Mouse (Mus musculus): ENCODE results near the gene Rnf32. TPM values are rescaled to one million over a fixed set of nuclear protein-coding genes. Genes with fewer than 3 reads are reported as not detected.

Rnf32 gene
- 1.4 and 2.9 TPM in 2 replicates for polyA plus RNA-seq (2012; rRNA removed)

DNA sequence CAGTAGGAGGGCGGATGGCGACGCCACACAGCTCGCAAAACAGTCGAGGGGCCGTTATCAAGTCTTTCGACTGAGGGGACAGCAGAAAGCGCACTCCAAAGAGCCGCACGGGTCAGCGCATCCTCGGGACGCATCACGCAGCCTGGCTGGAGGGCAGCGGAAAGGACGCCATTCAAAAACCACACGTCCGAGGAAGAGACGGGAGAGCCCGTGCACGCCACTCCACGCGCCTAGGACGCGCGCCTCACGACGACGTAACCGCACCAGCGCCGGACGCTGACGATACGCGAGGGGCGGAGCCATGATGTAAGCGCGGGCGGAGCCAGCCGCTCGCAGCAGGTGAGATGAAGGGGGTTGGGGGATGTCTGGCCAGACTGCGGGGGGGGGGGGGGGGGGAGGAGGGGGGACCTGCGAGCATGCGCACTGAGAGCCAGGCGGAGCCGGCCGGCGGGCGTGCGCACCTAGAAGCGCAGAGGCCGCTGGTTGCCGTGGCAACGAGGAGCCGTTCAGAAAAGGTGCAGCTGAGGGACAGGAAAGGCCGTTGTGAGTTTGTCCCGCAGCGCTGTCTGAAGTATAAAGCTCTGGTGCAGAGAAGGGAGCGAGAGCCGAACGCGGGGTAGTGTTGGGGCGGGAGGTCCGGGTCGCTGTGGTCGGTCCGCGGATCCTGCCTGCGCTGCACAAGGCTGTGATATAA, at the start of gene Rnf32:
Gene Rnf32 (plus strand): TSS at position 423 of the 694 bp plus-strand sequence.
- WGBS: under 1% methylated on average over 69 of the region's 70 CpGs
- H3K4me3 ChIP-seq (replicated peaks; ENCODE audit: extremely low read depth, low read depth, low read length): peak within 1 kb of the TSS; percentile 62
- H3K4me1 ChIP-seq (ENCODE audit: control insufficient read depth, insufficient read depth, low read length): no peaks in the 10 kb centered on the region
- TF ChIP-seq CTCF (IDR thresholded peaks at IDR 0.05; ENCODE audit: insufficient read depth, low read length): no peak
- peak; percentile 79; the same call in 1 of the 2 replicates for TF ChIP-seq POLR2A (IDR thresholded peaks at IDR 0.05; ENCODE audit: borderline replicate concordance, extremely low read depth, low read depth, low read length)
- DNase-seq: peak; percentile 77

- no peak overlapping the region for H3K4me3 ChIP-seq (replicated peaks; ENCODE audit: extremely low read depth, low read depth, low read length)
- no peak for DNase-seq
- TF ChIP-seq CTCF (IDR thresholded peaks at IDR 0.05; ENCODE audit: insufficient read depth, low read length): no peak
- TF ChIP-seq POLR2A (IDR thresholded peaks at IDR 0.05; ENCODE audit: borderline replicate concordance, extremely low read depth, low read depth, low read length): no peak
- 34% methylated on average over 4 of the region's 4 CpGs for WGBS
- H3K4me1 ChIP-seq (ENCODE audit: control insufficient read depth, insufficient read depth, low read length): no peaks in the 10 kb centered on the region
Observed at GRCm38 (mm10) chr5:29150146-29150545, 45.6 kb upstream of the Rnf32 start.

- no peak for DNase-seq
- 22% methylated on average over 1 of the region's 1 CpGs for WGBS
- no peak overlapping the region for H3K4me3 ChIP-seq (replicated peaks; ENCODE audit: extremely low read depth, low read depth, low read length)
- no peaks in the 10 kb centered on the region for H3K4me1 ChIP-seq (ENCODE audit: control insufficient read depth, insufficient read depth, low read length)
- no peak for TF ChIP-seq POLR2A (IDR thresholded peaks at IDR 0.05; ENCODE audit: borderline replicate concordance, extremely low read depth, low read depth, low read length)
- no peak for TF ChIP-seq CTCF (IDR thresholded peaks at IDR 0.05; ENCODE audit: insufficient read depth, low read length)
Observed at GRCm38 (mm10) chr5:29159849-29160248, 35.9 kb upstream of the Rnf32 start.

DNA sequence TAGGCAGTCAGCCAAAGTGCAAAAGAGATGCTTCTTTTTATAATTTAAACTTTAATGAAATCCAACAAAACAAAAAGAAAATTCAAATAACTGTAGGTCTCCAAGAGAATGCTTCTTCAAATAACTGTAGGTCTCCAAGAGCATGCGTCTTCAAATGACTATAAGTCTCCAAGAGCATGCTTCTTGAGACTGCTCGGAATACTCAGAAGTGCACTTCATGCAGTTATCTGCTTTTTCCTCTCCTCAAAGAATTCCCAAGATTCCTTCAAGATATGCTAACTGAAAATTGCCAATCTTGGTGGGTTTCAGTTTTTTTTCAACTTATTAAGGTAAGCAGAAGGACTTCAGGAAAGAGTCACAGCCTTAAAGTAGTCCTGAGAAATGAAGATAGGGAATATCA, 28.8 kb upstream of the Rnf32 start:
- no peak overlapping the region for H3K4me3 ChIP-seq (replicated peaks; ENCODE audit: extremely low read depth, low read depth, low read length)
- 65% methylated on average over 2 of the region's 2 CpGs for WGBS
- no peak for DNase-seq
- no peak for TF ChIP-seq CTCF (IDR thresholded peaks at IDR 0.05; ENCODE audit: insufficient read depth, low read length)
- TF ChIP-seq POLR2A (IDR thresholded peaks at IDR 0.05; ENCODE audit: borderline replicate concordance, extremely low read depth, low read depth, low read length): no peak
- H3K4me1 ChIP-seq (ENCODE audit: control insufficient read depth, insufficient read depth, low read length): no peaks in the 10 kb centered on the region

- Histone ChIP-seq H3K4me3 (replicated peaks; ENCODE audit: extremely low read depth, low read depth, low read length) (no peak overlapping the region), H3K4me1 (ENCODE audit: control insufficient read depth, insufficient read depth, low read length) (no peaks in the 10 kb centered on the region)
- no peak for TF ChIP-seq POLR2A (IDR thresholded peaks at IDR 0.05; ENCODE audit: borderline replicate concordance, extremely low read depth, low read depth, low read length)
- TF ChIP-seq CTCF (IDR thresholded peaks at IDR 0.05; ENCODE audit: insufficient read depth, low read length): no peak
- WGBS: 81% methylated on average over 6 of the region's 6 CpGs
- DNase-seq: no peak
Observed at GRCm38 (mm10) chr5:29170193-29170592, 25.6 kb upstream of the Rnf32 start.

DNA sequence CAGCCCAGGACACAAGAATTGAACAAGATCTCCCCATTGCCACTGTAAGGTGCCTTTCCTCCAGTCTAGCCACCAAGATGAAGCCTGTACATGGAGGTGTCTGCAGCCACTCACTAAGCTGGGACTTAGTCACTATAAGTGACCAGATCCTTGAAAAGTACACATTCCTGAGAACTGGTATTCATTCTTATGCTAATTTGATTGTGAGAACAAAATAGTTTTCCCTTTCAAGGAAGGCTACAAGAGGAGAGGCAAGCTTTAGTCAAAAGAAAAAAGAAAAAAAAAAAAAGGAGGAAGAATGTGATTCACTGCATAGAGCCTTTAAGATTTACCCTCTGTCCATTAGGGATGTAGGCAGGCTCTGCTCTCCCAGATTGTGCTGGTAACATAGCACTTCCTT, 24.6 kb upstream of the Rnf32 start:
- no peak overlapping the region for H3K4me3 ChIP-seq (replicated peaks; ENCODE audit: extremely low read depth, low read depth, low read length)
- no peak for TF ChIP-seq CTCF (IDR thresholded peaks at IDR 0.05; ENCODE audit: insufficient read depth, low read length)
- no peak for TF ChIP-seq POLR2A (IDR thresholded peaks at IDR 0.05; ENCODE audit: borderline replicate concordance, extremely low read depth, low read depth, low read length)
- no peak for DNase-seq
- H3K4me1 ChIP-seq (ENCODE audit: control insufficient read depth, insufficient read depth, low read length): no peaks in the 10 kb centered on the region

DNA sequence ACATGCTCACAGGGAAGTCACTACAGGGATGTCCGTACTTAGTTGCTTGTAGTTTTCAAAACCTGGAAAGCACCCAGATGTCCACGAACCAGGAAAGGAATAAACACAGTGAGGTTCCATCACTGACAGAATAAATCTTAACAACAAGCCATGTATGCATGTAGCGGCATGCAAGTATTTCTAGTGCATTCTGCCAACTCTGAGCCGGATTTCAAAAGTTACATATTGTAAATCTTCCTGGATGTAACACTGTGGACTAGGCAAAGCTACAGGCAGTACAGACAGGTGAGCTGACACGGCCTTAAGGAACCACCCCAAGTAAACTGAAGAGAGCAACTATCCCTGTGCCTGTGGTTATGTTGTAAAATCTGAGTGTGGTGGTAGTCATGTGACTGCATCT, 9.0 kb upstream of the Rnf32 start:
- Histone ChIP-seq H3K4me1 (ENCODE audit: control insufficient read depth, insufficient read depth, low read length) (no peaks in the 10 kb centered on the region), H3K4me3 (replicated peaks; ENCODE audit: extremely low read depth, low read depth, low read length) (no peak overlapping the region)
- 55% methylated on average over 5 of the region's 5 CpGs for WGBS
- no peak for DNase-seq
- TF ChIP-seq CTCF (IDR thresholded peaks at IDR 0.05; ENCODE audit: insufficient read depth, low read length): no peak
- TF ChIP-seq POLR2A (IDR thresholded peaks at IDR 0.05; ENCODE audit: borderline replicate concordance, extremely low read depth, low read depth, low read length): no peak

GRCm38 (mm10) chr5:29195231-29195569, 592 bp upstream of the Rnf32 start:
- DNase-seq: no peak
- TF ChIP-seq CTCF (IDR thresholded peaks at IDR 0.05; ENCODE audit: insufficient read depth, low read length) (no peak), POLR2A (IDR thresholded peaks at IDR 0.05; ENCODE audit: borderline replicate concordance, extremely low read depth, low read depth, low read length) (no peak)
- no peaks in the 10 kb centered on the region for H3K4me1 ChIP-seq (ENCODE audit: control insufficient read depth, insufficient read depth, low read length)
- H3K4me3 ChIP-seq (replicated peaks; ENCODE audit: extremely low read depth, low read depth, low read length): peak overlapping the region; percentile 62
- WGBS: 11% methylated on average over 9 of the region's 9 CpGs

- DNase-seq: no peak
- TF ChIP-seq POLR2A (IDR thresholded peaks at IDR 0.05; ENCODE audit: borderline replicate concordance, extremely low read depth, low read depth, low read length): no peak
- TF ChIP-seq CTCF (IDR thresholded peaks at IDR 0.05; ENCODE audit: insufficient read depth, low read length): no peak
- Histone ChIP-seq H3K4me3 (replicated peaks; ENCODE audit: extremely low read depth, low read depth, low read length) (peak overlapping the region; percentile 61), H3K4me1 (ENCODE audit: control insufficient read depth, insufficient read depth, low read length) (no peaks in the 10 kb centered on the region)
- WGBS: 9% methylated on average over 12 of the region's 12 CpGs
Observed at GRCm38 (mm10) chr5:29196264-29196658, 469 bp downstream of the Rnf32 start.

DNA sequence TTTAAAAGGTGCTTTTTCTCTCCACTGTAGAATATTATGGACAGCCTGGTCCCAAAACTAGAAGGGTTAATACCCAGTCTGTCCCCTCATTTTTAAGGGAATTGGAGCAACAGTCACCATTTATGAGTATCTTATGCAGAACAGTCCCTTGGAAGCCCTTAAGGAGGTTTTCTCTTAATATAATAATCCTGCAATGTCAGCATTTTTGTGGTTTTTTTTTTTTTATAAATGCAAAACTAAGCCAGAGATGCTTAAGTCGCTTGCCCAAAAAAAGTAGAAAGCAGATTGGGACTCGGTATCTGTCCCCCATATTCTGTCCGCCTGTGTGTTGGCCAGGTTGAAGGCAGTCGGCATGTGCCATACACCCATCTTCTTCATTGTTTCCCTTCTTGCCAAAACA, 1.4 kb downstream of the Rnf32 start:
- H3K4me1 ChIP-seq (ENCODE audit: control insufficient read depth, insufficient read depth, low read length): no peaks in the 10 kb centered on the region
- 84% methylated on average over 4 of the region's 4 CpGs for WGBS
- DNase-seq: no peak
- no peak overlapping the region for H3K4me3 ChIP-seq (replicated peaks; ENCODE audit: extremely low read depth, low read depth, low read length)
- no peak for TF ChIP-seq POLR2A (IDR thresholded peaks at IDR 0.05; ENCODE audit: borderline replicate concordance, extremely low read depth, low read depth, low read length)
- no peak for TF ChIP-seq CTCF (IDR thresholded peaks at IDR 0.05; ENCODE audit: insufficient read depth, low read length)

Measured in lung, adult 2 months (tissue).